Mouse (Mus musculus): ENCODE data around the gene Krt6b. TPM values are rescaled to one million over a fixed set of nuclear protein-coding genes. Genes with fewer than 3 reads are reported as not detected.

Gene Krt6b
- polyA plus RNA-seq (2014; fragmentation: Nextera tagmentation; extraction: Ambion mirVana) = not detected in 2 replicates

DNA sequence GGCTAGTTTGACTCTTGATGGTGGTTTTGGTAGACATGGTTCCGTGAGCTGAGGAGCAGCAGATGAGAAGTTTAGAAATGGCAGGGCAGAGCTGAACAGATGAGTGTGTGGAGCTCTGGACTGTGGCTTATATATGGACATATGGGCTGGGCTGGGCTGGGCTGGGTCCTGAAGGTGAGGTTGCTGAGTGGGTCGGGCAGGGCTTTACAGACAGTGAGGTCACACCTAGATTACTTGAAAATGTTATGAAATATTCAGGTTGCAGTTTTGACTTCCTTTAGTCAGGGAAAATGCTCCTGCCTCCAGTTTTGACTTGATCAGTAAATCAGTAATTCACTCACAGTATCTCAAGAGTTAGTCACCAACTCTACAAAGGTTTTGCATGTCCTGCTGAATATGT, at the start of gene Krt6b:
Krt6b (minus strand) TSS at position 101 of the 400 bp plus-strand sequence.
- WGBS = 91% methylated on average over 2 of the region's 2 CpGs
- no peaks in the 10 kb centered on the region for H3K4me1 ChIP-seq (ENCODE audit: control insufficient read depth, insufficient read depth, low read length)
- H3K9ac ChIP-seq (ENCODE audit: low read depth, low read length) = no peak within 1 kb of the TSS
- no peak within 1 kb of the TSS for H3K4me2 ChIP-seq (replicated peaks; ENCODE audit: low read depth, low read length)
- H3K27me3 ChIP-seq (ENCODE audit: control insufficient read depth, insufficient read depth, low read length) = no peaks in the 10 kb centered on the region
- H3K9me3 ChIP-seq (ENCODE audit: control insufficient read depth, low read length) = no peaks in the 10 kb centered on the region
- no peak within 1 kb of the TSS for H3K4me3 ChIP-seq (ENCODE audit: low read length)
- no peak for ATAC-seq (ENCODE audit: low FRiP score, low TSS enrichment)
- H3K36me3 ChIP-seq (ENCODE audit: control insufficient read depth, insufficient read depth, low read length) = no peaks in the 10 kb centered on the region
- no peak within 1 kb of the TSS for H3K27ac ChIP-seq (ENCODE audit: low read depth, low read length)

DNA sequence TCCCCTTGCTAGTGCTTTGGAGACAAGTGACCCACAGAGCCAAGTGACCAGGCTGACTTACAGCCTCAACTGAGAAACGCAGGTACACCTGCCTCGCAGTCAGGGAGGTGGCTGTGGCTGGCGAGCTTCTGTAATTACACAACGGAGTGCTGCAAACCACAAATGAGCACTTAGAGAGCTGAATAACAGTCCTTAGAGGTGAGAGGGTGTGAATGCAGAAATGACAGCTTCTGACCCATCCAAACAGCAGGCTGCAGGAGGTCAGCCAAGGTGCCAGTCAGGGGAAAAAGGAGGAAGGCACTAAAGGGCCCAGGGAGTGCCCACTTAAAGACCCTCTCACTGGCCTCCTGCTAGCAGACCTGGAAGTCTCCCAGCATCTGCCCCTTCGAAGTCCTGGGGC, 44.6 kb upstream of the Krt6b start:
- Histone ChIP-seq H3K36me3 (ENCODE audit: control insufficient read depth, insufficient read depth, low read length) (no peaks in the 10 kb centered on the region), H3K4me2 (replicated peaks; ENCODE audit: low read depth, low read length) (no peak overlapping the region), H3K27ac (ENCODE audit: low read depth, low read length) (no peak overlapping the region), H3K4me1 (ENCODE audit: control insufficient read depth, insufficient read depth, low read length) (no peaks in the 10 kb centered on the region), H3K9me3 (ENCODE audit: control insufficient read depth, low read length) (no peaks in the 10 kb centered on the region), H3K9ac (ENCODE audit: low read depth, low read length) (no peak overlapping the region), H3K27me3 (ENCODE audit: control insufficient read depth, insufficient read depth, low read length) (no peaks in the 10 kb centered on the region), H3K4me3 (ENCODE audit: low read length) (no peak overlapping the region)
- no peak for ATAC-seq (ENCODE audit: low FRiP score, low TSS enrichment)
- WGBS = 48% methylated on average over 5 of the region's 5 CpGs

DNA sequence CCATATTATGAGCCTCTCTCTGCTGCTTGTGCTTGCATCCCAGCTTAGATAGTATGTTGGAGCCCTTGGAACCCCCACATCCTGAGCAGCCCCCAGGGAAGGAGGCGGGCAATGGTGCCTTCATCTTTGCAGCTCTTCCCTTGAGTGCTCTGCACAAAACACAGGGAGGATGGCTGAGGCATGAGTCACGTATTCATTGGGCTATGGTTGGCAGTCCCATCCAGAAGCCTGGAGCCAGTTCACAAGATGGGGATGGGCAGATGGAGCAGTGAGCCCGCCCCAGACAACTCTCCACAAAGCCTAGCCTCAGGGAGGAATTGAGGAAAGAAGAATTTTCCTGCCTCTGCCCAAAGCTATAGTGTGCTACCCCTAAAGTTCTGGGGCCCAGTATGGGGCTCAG, 35.7 kb upstream of the Krt6b start:
- Histone ChIP-seq H3K4me1 (ENCODE audit: control insufficient read depth, insufficient read depth, low read length) (no peaks in the 10 kb centered on the region), H3K9ac (ENCODE audit: low read depth, low read length) (no peak overlapping the region), H3K27me3 (ENCODE audit: control insufficient read depth, insufficient read depth, low read length) (no peaks in the 10 kb centered on the region), H3K27ac (ENCODE audit: low read depth, low read length) (no peak overlapping the region), H3K9me3 (ENCODE audit: control insufficient read depth, low read length) (no peaks in the 10 kb centered on the region), H3K36me3 (ENCODE audit: control insufficient read depth, insufficient read depth, low read length) (no peaks in the 10 kb centered on the region), H3K4me3 (ENCODE audit: low read length) (no peak overlapping the region), H3K4me2 (replicated peaks; ENCODE audit: low read depth, low read length) (no peak overlapping the region)
- WGBS = 74% methylated on average over 3 of the region's 3 CpGs
- no peak for ATAC-seq (ENCODE audit: low FRiP score, low TSS enrichment)

DNA sequence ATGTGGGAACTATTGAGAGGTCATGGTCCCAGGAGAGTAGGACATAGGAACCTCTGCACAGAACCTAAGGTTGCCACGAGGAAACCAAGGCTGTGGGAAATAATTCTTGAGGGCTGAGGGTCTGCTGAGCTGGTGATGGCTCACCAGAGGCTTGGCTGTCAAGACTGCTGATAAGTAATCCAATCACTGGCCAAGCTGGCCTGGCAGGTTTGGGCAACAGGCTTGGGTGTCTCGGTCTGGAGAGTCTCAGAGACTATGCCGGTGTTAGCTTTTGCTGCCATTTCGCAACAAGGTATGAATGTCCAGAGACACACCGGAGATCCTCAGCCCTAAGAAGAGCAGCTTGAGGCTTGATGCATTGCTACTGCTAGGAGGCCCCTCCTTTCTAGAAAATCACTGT, 34.3 kb upstream of the Krt6b start:
- Histone ChIP-seq H3K27me3 (ENCODE audit: control insufficient read depth, insufficient read depth, low read length) (no peaks in the 10 kb centered on the region), H3K4me2 (replicated peaks; ENCODE audit: low read depth, low read length) (no peak overlapping the region)
- WGBS = 78% methylated on average over 5 of the region's 5 CpGs

DNA sequence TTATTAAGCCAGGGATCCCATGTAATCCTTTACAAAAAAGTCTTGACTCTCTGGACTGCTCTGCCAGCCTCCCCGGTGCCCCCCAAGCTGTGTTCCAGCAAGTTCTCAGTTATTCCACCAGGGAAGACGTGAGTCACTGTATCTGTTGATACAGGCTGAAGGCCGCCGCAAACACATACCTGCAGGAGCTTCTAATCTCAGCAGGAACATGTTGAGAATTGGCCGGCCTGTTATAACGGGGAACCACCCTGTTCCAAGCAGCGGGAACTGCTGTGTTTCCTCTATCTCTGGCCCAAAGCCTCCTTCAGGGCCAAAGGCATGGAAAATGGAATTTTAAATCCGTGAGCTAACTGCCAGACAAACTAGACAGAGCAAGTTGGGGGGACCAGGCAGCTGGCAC, 33.6 kb upstream of the Krt6b start:
- no peak overlapping the region for H3K27ac ChIP-seq (ENCODE audit: low read depth, low read length)
- no peak overlapping the region for H3K9ac ChIP-seq (ENCODE audit: low read depth, low read length)
- H3K4me2 ChIP-seq (replicated peaks; ENCODE audit: low read depth, low read length) = no peak overlapping the region
- ATAC-seq (ENCODE audit: low FRiP score, low TSS enrichment) = no peak
- H3K9me3 ChIP-seq (ENCODE audit: control insufficient read depth, low read length) = no peaks in the 10 kb centered on the region
- WGBS = 83% methylated on average over 8 of the region's 8 CpGs
- H3K36me3 ChIP-seq (ENCODE audit: control insufficient read depth, insufficient read depth, low read length) = no peaks in the 10 kb centered on the region
- H3K4me3 ChIP-seq (ENCODE audit: low read length) = no peak overlapping the region
- H3K4me1 ChIP-seq (ENCODE audit: control insufficient read depth, insufficient read depth, low read length) = no peaks in the 10 kb centered on the region
- H3K27me3 ChIP-seq (ENCODE audit: control insufficient read depth, insufficient read depth, low read length) = no peaks in the 10 kb centered on the region

More for the DNA sequence above, 34.3 kb upstream of the Krt6b start:
- Histone ChIP-seq H3K4me3 (ENCODE audit: low read length) (no peak overlapping the region), H3K9ac (ENCODE audit: low read depth, low read length) (no peak overlapping the region), H3K4me1 (ENCODE audit: control insufficient read depth, insufficient read depth, low read length) (no peaks in the 10 kb centered on the region), H3K9me3 (ENCODE audit: control insufficient read depth, low read length) (no peaks in the 10 kb centered on the region), H3K36me3 (ENCODE audit: control insufficient read depth, insufficient read depth, low read length) (no peaks in the 10 kb centered on the region), H3K27ac (ENCODE audit: low read depth, low read length) (no peak overlapping the region)
- ATAC-seq (ENCODE audit: low FRiP score, low TSS enrichment) = no peak

DNA sequence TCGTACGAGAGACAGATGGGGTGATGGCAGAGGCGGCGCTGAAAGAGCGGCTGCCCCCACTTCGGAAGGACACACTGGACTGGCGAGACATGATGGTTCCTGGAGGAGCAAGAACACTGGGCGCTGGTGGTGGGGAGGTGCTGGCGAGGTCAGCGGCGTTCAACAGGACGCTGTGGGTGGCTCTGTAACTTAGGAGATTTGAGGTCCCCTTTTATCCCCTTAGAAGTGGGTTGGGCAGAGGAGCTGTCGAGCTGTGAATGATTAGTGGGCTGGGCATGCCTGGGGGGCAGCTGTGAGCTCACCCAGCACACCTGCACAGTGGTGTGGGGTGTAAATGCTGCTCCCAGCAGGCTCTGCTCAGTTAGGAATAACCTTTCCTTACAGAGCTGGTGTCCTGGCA, 32.6 kb upstream of the Krt6b start, which contains the start of gene Krt5:
Krt5 (minus strand) TSS at position 179 of the 400 bp plus-strand sequence.
- H3K4me2 ChIP-seq (replicated peaks; ENCODE audit: low read depth, low read length) = no peak within 1 kb of the TSS
- no peaks in the 10 kb centered on the region for H3K27me3 ChIP-seq (ENCODE audit: control insufficient read depth, insufficient read depth, low read length)
- H3K27ac ChIP-seq (ENCODE audit: low read depth, low read length) = no peak within 1 kb of the TSS
- H3K9me3 ChIP-seq (ENCODE audit: control insufficient read depth, low read length) = no peaks in the 10 kb centered on the region
- 68% methylated on average over 13 of the region's 13 CpGs for WGBS
- no peaks in the 10 kb centered on the region for H3K4me1 ChIP-seq (ENCODE audit: control insufficient read depth, insufficient read depth, low read length)
- ATAC-seq (ENCODE audit: low FRiP score, low TSS enrichment) = no peak
- H3K36me3 ChIP-seq (ENCODE audit: control insufficient read depth, insufficient read depth, low read length) = no peaks in the 10 kb centered on the region
- no peak within 1 kb of the TSS for H3K9ac ChIP-seq (ENCODE audit: low read depth, low read length)
- no peak within 1 kb of the TSS for H3K4me3 ChIP-seq (ENCODE audit: low read length)

DNA sequence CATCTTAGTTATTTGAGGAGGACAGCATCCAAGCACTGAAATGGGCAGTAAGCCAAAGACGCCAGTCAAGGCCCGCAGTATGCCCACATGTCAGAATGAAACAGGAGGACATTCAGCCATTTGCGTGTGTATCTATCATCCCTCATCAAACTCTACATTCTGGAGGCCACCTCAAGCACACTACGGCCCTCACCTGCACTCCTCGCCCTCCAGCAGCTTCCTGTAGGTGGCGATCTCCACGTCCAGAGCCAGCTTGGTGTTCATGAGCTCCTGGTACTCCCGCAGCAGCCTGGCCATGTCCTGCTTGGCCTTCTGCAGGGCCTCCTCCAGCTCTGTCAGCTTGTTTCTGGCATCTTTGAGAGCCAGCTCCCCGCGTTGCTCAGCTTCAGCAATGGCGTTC, 28.6 kb upstream of the Krt6b start:
- no peak overlapping the region for H3K4me2 ChIP-seq (replicated peaks; ENCODE audit: low read depth, low read length)
- no peak overlapping the region for H3K4me3 ChIP-seq (ENCODE audit: low read length)
- no peak overlapping the region for H3K9ac ChIP-seq (ENCODE audit: low read depth, low read length)
- H3K4me1 ChIP-seq (ENCODE audit: control insufficient read depth, insufficient read depth, low read length) = no peaks in the 10 kb centered on the region
- no peaks in the 10 kb centered on the region for H3K27me3 ChIP-seq (ENCODE audit: control insufficient read depth, insufficient read depth, low read length)
- no peak for ATAC-seq (ENCODE audit: low FRiP score, low TSS enrichment)
- H3K27ac ChIP-seq (ENCODE audit: low read depth, low read length) = no peak overlapping the region
- no peaks in the 10 kb centered on the region for H3K36me3 ChIP-seq (ENCODE audit: control insufficient read depth, insufficient read depth, low read length)
- H3K9me3 ChIP-seq (ENCODE audit: control insufficient read depth, low read length) = no peaks in the 10 kb centered on the region
- WGBS = 69% methylated on average over 11 of the region's 11 CpGs

DNA sequence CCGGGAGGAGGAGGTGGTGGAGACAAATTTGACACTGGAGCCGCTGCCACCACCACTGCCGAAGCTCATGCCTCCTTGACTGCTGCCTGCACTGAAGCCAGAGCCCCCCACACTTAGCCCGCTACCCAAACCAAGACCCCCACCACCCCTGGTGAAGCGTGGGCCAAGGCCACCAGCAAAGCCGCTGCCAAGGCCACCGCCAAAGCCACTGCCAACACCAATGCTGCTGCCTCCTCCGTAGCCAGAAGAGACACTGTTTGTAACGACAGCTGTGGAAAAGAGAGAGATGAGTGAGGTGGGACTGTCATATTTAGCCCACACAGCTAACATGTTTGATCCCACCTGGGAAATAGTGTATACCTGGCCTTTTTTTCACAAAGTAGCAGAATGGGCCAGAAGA, 27.4 kb upstream of the Krt6b start:
- H3K4me1 ChIP-seq (ENCODE audit: control insufficient read depth, insufficient read depth, low read length) = no peaks in the 10 kb centered on the region
- no peak overlapping the region for H3K27ac ChIP-seq (ENCODE audit: low read depth, low read length)
- WGBS = 86% methylated on average over 9 of the region's 9 CpGs
- no peaks in the 10 kb centered on the region for H3K9me3 ChIP-seq (ENCODE audit: control insufficient read depth, low read length)
- no peaks in the 10 kb centered on the region for H3K36me3 ChIP-seq (ENCODE audit: control insufficient read depth, insufficient read depth, low read length)
- no peak overlapping the region for H3K4me3 ChIP-seq (ENCODE audit: low read length)
- no peak overlapping the region for H3K4me2 ChIP-seq (replicated peaks; ENCODE audit: low read depth, low read length)
- no peak overlapping the region for H3K9ac ChIP-seq (ENCODE audit: low read depth, low read length)
- no peaks in the 10 kb centered on the region for H3K27me3 ChIP-seq (ENCODE audit: control insufficient read depth, insufficient read depth, low read length)
- no peak for ATAC-seq (ENCODE audit: low FRiP score, low TSS enrichment)

DNA sequence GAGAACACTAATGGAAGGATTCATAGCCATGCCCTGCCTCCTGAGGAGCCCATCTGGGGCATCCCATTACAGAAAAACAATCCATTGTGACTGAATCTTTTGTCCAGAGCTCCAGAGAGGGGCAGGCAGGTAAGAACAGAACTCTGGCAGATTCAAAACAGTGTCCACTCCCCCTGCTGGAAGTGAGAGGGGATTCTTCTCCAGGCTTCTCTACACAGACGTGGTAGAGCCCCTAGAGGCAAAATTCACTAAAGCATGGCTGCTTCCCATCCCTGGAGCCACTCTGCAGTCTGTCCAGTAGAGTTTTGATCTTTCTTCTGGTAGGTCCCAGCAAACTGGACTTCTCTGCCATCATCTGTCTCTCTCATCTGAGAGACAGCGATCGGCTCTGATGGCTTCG, 24.0 kb upstream of the Krt6b start:
- ATAC-seq (ENCODE audit: low FRiP score, low TSS enrichment) = 0 out of 2 replicates have a peak, but pooled peaks have one; percentile 57
- H3K4me2 ChIP-seq (replicated peaks; ENCODE audit: low read depth, low read length) = no peak overlapping the region
- no peaks in the 10 kb centered on the region for H3K27me3 ChIP-seq (ENCODE audit: control insufficient read depth, insufficient read depth, low read length)
- H3K4me3 ChIP-seq (ENCODE audit: low read length) = no peak overlapping the region
- H3K9me3 ChIP-seq (ENCODE audit: control insufficient read depth, low read length) = no peaks in the 10 kb centered on the region
- WGBS = 68% methylated on average over 4 of the region's 4 CpGs
- H3K9ac ChIP-seq (ENCODE audit: low read depth, low read length) = no peak overlapping the region
- no peaks in the 10 kb centered on the region for H3K36me3 ChIP-seq (ENCODE audit: control insufficient read depth, insufficient read depth, low read length)
- H3K4me1 ChIP-seq (ENCODE audit: control insufficient read depth, insufficient read depth, low read length) = no peaks in the 10 kb centered on the region
- no peak overlapping the region for H3K27ac ChIP-seq (ENCODE audit: low read depth, low read length)
